Mouse (Mus musculus) frontal cortex, postnatal 14 days (tissue): ENCODE results near the gene Xrn1.
"Not testable (repeated sequence)": the region's sequence is repeated elsewhere in the genome, so short reads cannot be mapped to it uniquely, and the experiment has no call there.

ENCODE experiments used
- DNase-seq, 2 experiments: peaks; one replicate each; pipeline ENCODE4 v3.0.0; 2022; ENCODE audit warnings: low spot score in 2 of 2

Xrn1 gene

DNA sequence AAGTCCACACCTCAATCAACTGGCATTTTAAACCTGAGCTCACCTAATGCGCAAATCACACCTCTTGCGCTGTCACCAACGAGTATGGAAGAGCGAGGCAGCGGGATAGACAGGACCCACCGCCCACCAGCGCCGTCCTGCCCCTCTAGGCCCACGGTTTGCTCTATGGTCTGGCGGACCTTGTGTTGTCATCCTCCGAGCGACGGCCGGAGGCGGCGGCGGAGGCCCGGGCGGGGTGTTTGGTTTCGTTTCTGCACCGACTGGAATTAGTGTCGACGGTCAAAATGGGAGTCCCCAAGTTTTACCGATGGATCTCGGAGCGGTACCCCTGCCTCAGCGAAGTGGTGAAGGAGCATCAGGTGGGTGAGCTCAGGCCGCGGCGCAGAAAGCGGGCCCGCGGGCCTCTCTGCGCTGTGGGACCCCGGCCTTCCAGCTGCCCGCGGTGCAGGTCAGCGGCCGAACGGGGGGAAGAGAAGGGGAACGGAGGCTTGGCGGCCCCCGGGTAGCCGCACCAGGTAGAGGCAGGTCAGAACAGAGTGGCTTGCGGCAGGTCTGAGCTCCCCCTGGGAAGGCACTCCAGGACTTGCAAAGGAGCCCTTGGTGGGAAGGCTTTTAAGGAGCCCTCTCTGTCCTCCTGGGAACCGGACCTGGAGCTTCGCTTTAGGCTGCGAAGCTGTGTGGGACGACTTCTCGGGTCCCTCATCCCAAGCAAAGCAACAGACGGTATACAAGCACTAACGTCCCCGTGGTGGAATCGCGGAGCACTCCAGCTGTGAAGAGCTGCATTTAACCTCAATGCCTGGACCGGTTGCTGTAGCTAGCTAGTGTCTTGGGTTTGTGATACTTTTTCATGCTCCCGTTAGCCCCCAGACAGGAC lies at the start of gene Xrn1:
Xrn1 (plus strand) TSS at position 176 of the 877 bp plus-strand sequence.
- peak; percentile 81 to 82 for DNase-seq

GRCm38 (mm10) chr9:95932855-95933254 lies 21.7 kb upstream of the Xrn1 start:
- DNase-seq = no peak

DNA sequence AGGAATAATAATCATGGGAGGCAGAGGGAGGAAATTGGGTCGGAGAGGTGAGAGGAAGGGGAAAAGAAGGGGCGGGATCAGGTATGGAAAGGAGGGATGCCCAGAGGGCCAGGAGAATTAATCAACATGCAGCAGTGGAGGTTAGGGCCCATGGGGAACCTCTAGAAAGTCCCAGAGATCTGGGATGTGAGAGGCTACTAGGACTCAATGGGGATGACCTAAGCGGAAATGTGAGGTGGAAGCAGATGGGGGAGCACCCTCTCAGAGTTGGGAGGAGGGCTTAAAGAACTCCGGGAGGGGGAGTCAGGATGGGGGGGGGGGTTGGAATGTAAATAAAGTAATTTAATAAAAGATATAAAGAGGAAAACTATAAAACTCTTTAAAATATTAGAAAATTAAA lies 902 bp upstream of the Xrn1 start:
- DNase-seq = no peak

GRCm38 (mm10) chr9:95954226-95954584 lies 355 bp upstream of the Xrn1 start:
- no peak for DNase-seq

DNA sequence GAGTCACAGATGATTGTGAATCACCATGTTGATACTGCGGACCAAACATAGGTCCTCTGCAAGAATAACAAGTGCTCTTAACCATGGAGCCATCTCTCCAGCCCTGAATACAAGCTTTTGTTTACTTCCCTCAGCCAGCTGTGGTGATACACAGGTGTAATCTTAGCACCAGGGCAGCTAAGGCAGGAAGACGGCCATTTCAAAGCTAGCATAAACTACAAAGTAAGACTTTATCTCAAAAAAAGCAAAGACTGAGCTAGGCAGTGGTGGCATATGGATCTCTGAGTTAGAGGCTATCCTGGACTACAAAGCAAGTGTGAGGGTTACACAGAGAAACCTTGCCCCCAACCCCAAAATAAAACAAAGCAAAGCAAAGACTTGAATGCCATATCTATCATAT lies 3.1 kb downstream of the Xrn1 start:
- no peak for DNase-seq

GRCm38 (mm10) chr9:95958041-95958730 lies 3.6 kb downstream of the Xrn1 start:
- DNase-seq = no peak

DNA sequence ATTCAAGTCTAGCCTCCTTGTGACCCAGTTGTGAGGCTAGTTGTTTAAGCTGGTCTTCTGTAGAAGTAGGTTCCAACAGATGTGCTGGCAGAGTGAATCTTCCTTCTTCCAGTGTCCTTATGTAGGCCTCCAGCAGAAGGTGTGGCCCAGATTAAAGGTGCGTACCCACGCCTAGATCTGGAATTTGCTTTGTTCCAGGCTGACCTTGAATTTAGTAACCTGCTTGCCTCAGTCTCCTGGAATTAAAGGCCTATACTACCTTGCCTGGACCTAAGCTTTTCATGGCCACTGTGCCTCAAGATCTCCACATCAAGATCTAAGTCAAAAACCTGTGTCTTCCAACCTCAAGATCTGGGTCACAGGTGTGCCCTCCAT lies 4.2 kb downstream of the Xrn1 start:
- not testable (repeated sequence) for DNase-seq

- DNase-seq = no peak
Measured at GRCm38 (mm10) chr9:95959246-95959645, 4.7 kb downstream of the Xrn1 start.

GRCm38 (mm10) chr9:95959732-95960428 lies 5.3 kb downstream of the Xrn1 start:
- DNase-seq = no peak

DNA sequence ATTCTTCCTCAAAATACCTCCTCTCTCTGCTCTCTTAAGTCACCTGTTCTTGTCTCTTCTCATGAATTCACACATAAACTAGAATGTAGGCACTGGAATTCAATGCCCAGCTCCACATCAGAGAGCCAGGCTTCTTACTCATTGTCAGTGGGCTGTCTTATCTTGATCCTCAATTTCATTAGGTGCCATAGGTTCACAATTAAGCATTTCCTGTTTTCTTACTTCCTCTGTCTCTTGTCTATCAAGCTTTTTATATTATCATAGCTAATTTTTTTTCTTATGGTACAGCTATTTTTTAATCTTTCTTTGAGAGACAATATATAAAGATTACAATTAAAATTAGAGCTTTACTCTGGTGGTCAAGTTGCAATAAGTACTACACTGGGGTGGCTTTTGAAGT lies 6.5 kb downstream of the Xrn1 start:
- DNase-seq = no peak

DNA sequence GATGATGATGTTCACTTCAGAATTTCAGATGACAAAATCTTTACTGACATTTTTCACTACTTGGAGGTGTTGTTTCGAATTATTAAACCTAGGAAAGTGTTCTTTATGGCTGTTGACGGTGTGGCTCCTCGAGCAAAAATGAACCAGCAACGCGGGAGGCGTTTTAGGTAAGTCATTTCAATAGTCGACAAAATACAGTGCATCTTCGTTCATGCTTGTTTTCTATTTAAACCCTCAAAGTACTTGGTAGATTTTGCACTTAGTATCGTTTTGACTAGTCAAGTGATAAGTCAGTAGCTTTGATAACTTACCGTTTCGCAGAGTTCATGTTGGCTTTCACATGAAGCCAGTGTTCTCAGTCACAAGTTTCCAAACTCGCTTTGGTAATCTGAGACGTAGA lies 9.5 kb downstream of the Xrn1 start:
- no peak for DNase-seq

DNA sequence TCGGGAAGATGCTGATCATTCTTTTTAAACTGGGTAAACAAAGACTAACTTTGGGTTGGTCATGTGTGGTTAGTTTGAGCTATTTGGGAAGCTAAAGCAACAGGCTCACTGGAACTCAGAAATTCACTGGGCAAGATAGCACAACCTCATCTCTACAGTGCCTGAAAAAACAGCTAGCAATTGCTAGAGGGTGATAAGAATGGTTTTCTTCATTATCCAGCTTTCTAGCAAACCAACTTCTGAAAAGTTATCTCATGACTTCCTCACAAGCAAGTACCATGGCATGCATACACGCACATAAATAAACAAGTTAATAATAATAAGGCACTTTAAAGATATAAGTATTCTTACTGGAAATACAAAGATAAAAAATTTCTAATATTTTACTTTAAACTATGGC lies 23.7 kb downstream of the Xrn1 start:
- DNase-seq = no peak

DNA sequence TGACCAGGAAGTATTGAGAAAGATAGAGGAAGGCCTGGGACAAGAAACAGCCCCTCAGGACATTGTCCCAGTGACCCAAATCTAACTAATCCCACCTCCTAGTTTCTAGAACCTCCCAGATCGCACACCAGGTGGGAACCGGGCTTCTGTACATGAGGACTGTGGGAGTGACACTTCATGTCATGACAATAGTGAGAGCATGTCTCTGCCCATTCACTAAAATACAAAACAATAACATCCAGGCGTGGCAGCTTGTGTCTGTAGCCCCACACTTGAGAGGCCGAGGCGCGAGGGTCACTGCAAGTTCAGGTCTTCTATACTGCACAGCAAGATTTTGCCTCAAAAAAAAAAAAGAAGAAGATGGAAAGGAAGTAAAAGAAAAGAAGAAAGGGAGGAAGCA lies 25.3 kb downstream of the Xrn1 start:
- no peak for DNase-seq

GRCm38 (mm10) chr9:95992255-95992654 lies 37.7 kb downstream of the Xrn1 start:
- DNase-seq = no peak

DNA sequence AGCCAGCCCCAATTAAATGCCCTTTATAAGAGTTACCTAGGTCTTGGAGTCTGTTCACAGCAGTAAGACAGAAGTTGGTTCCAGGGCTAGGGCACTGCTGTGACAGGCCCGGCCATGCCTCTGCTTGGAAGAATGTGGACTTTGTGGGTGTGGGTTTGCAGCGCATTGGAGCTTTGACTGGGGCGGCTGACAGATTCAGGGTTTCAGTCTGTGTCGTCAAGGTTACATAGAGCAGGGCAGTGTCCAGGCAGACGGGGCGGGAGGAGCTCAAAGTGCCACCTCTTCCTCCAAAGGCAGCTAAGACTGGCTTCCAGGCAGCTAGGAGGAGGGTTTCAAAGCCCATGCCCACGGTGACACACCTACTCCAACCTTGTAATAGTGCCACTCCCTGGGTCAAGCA lies 49.9 kb downstream of the Xrn1 start:
- DNase-seq = no peak

- DNase-seq = no peak
Measured at GRCm38 (mm10) chr9:96010664-96011063, 56.1 kb downstream of the Xrn1 start.

DNA sequence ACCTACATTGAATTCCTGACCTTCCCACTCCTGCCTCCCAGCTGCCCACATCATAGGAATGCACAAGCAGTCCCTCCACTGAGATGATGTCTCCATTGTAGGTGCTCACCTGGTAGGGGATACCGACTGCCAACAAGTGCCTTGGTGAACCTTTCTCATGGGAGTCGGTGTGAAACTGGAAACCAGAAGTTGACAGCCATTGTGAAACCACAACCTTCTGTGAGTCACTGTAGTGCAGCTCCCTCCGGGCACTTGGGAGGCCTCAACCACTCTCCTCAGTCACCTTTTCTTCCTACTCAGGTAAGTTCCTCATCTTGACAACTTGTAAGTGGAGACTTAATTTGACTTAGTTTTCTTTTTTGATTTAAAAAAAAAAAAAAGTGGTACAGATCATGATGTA lies 69.4 kb downstream of the Xrn1 start:
- no peak for DNase-seq

- DNase-seq = no peak
Measured at GRCm38 (mm10) chr9:96027913-96028312, 73.4 kb downstream of the Xrn1 start.

- DNase-seq = peak in 1 of 2 experiments; percentile 14
Measured at GRCm38 (mm10) chr9:96028818-96029217, 74.3 kb downstream of the Xrn1 start.

DNA sequence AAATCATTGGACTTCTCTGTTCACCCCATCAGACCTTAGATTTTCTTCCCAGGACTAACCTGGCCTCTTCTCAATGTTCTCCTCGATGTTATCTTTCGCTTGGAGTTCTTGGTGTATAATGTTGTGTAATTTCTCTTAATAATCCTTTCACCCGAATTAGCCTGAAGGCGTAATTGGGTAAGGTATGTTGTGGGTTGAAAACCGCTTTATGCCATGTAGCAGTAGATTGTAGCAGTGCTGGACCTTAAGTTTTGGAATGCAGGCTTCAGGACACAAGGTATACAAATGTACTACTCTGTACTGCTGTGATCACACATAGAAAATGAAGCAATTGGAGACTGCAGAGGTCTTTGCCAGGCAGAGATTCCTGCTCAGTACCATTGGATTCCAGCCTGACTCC lies 75.3 kb downstream of the Xrn1 start:
- no peak for DNase-seq

GRCm38 (mm10) chr9:96035371-96036086 lies 81.0 kb downstream of the Xrn1 start:
- no peak for DNase-seq

- DNase-seq = no peak
Measured at GRCm38 (mm10) chr9:96044214-96044613, 89.7 kb downstream of the Xrn1 start.
